Mouse (Mus musculus): ENCODE measurements at regions not wholly inside any gene's neighbourhood (a gene's known extent, or its start where the extent isn't known, plus 50 kb on each side); places are given as distances from the start of the nearest gene placed in this dataset.
A peak's percentile ranks its signal among the peaks of the same experiment; 100 is the strongest.

DNA sequence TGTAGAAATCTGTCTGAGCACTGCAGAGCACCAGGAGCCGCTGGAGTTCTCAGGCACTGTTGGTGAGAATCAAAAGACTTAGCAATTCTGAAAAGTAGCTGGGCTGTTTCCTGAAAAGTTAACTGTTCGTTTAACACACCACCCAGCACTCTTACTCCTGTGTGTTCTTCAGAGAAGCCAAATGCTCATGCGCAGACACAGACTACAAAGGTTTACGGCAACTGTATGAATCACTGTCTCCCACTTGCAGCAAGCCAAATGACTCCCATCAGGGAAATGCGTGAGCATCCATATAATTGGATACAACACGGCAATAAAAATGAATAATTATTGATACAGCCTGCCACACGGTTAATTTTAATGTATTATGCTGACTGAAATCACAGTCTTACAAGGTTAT lies 220.0 kb upstream of the N4bp1 start:
- Histone ChIP-seq H3K36me3 (ENCODE audit: control insufficient read depth, insufficient read depth, low read length) (no peaks in the 10 kb centered on the region), H3K9me3 (ENCODE audit: control insufficient read depth, low read length) (no peaks in the 10 kb centered on the region), H3K4me3 (ENCODE audit: low read depth, low read length) (no peak overlapping the region), H3K9ac (ENCODE audit: low read length) (no peak overlapping the region), H3K4me1 (replicated peaks; ENCODE audit: control insufficient read depth, insufficient read depth, low read length) (no peaks in the 10 kb centered on the region), H3K27ac (ENCODE audit: low read depth, low read length) (no peak overlapping the region), H3K4me2 (ENCODE audit: low read depth, low read length, severe bottlenecking) (no peak overlapping the region), H3K27me3 (ENCODE audit: control insufficient read depth, insufficient read depth, low read length) (no peaks in the 10 kb centered on the region)
- DNase-seq (ENCODE audit: low spot score) (no peak), ATAC-seq (replicated peaks; ENCODE audit: low FRiP score) (no peak)
- 67% methylated on average over 7 of the region's 7 CpGs for WGBS

DNA sequence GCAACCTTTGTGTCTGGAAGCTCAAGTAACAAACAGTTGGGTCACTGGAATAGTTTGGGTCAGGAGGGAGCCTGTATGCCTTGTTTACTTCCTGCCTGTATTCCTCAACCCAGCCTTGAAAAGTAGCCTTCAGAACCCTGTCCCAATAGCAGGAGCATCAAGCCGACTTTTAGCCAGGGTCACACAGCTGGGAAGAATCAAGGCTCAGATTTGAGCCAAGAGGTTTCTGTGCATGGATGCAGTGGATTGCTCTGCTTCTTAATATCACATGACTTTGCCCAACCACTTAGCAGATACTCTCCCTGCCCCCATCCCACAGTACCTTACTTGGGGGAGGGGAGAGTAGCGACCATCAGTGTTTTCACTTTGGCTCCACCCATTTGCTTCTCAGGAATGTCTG lies 210.2 kb upstream of the N4bp1 start:
- WGBS: 58% methylated on average over 2 of the region's 2 CpGs
- H3K9ac ChIP-seq (ENCODE audit: low read length): no peak overlapping the region
- no peak overlapping the region for H3K27ac ChIP-seq (ENCODE audit: low read depth, low read length)
- no peaks in the 10 kb centered on the region for H3K9me3 ChIP-seq (ENCODE audit: control insufficient read depth, low read length)
- H3K4me3 ChIP-seq (ENCODE audit: low read depth, low read length): no peak overlapping the region
- no peaks in the 10 kb centered on the region for H3K27me3 ChIP-seq (ENCODE audit: control insufficient read depth, insufficient read depth, low read length)
- no peaks in the 10 kb centered on the region for H3K4me1 ChIP-seq (replicated peaks; ENCODE audit: control insufficient read depth, insufficient read depth, low read length)
- no peak overlapping the region for H3K4me2 ChIP-seq (ENCODE audit: low read depth, low read length, severe bottlenecking)
- DNase-seq (ENCODE audit: low spot score) (no peak), ATAC-seq (replicated peaks; ENCODE audit: low FRiP score) (no peak)
- H3K36me3 ChIP-seq (ENCODE audit: control insufficient read depth, insufficient read depth, low read length): no peaks in the 10 kb centered on the region

DNA sequence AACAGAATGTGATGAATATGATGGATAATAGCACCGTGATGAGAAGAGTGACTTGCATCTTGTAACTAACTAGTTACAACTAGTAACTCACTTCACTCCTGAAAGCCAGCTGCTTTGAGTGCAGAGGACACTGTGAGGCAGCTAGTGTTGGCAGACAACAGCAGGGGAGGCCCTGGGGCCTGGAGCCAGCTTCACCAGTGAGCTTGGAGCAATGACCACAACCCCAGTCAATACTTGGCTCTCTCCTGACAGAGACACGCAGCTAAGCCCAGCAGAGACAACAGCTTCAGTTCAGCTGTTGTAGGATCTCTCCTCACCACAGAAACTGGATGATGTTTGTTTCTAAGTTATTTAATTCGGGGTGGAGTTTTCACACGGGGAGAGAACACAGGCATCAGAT lies 209.6 kb upstream of the N4bp1 start:
- DNase-seq (ENCODE audit: low spot score) (no peak), ATAC-seq (replicated peaks; ENCODE audit: low FRiP score) (no peak)
- WGBS: 90% methylated on average over 4 of the region's 4 CpGs
- H3K27me3 ChIP-seq (ENCODE audit: control insufficient read depth, insufficient read depth, low read length): no peaks in the 10 kb centered on the region
- no peak overlapping the region for H3K4me3 ChIP-seq (ENCODE audit: low read depth, low read length)
- H3K4me2 ChIP-seq (ENCODE audit: low read depth, low read length, severe bottlenecking): no peak overlapping the region
- no peaks in the 10 kb centered on the region for H3K36me3 ChIP-seq (ENCODE audit: control insufficient read depth, insufficient read depth, low read length)
- H3K27ac ChIP-seq (ENCODE audit: low read depth, low read length): no peak overlapping the region
- H3K9me3 ChIP-seq (ENCODE audit: control insufficient read depth, low read length): no peaks in the 10 kb centered on the region
- H3K9ac ChIP-seq (ENCODE audit: low read length): no peak overlapping the region
- H3K4me1 ChIP-seq (replicated peaks; ENCODE audit: control insufficient read depth, insufficient read depth, low read length): no peaks in the 10 kb centered on the region

DNA sequence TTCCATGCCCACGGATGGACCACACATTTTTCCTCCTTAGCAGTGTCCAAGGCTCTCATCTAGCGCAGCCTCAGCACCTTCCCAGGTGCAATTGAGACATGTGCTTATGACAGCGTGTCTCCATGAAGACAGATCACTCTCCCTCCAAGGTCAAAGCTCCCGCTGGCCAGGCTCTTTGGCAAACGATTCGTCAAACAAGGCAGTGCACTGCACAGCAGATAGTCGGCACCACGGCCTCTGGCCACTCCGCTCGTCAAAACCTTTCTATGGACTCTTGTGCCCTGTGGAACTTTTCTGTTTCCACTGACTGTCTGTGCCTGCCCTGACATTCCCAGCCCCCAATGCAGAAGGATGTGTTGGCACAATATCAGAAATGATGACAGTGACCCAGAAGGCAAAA lies 208.7 kb upstream of the N4bp1 start:
- DNase-seq (ENCODE audit: low spot score) (no peak), ATAC-seq (replicated peaks; ENCODE audit: low FRiP score) (no peak)
- Histone ChIP-seq H3K4me3 (ENCODE audit: low read depth, low read length) (no peak overlapping the region), H3K27me3 (ENCODE audit: control insufficient read depth, insufficient read depth, low read length) (no peaks in the 10 kb centered on the region), H3K4me1 (replicated peaks; ENCODE audit: control insufficient read depth, insufficient read depth, low read length) (no peaks in the 10 kb centered on the region), H3K4me2 (ENCODE audit: low read depth, low read length, severe bottlenecking) (no peak overlapping the region), H3K9me3 (ENCODE audit: control insufficient read depth, low read length) (no peaks in the 10 kb centered on the region), H3K36me3 (ENCODE audit: control insufficient read depth, insufficient read depth, low read length) (no peaks in the 10 kb centered on the region), H3K27ac (ENCODE audit: low read depth, low read length) (no peak overlapping the region), H3K9ac (ENCODE audit: low read length) (no peak overlapping the region)
- 79% methylated on average over 10 of the region's 10 CpGs for WGBS

DNA sequence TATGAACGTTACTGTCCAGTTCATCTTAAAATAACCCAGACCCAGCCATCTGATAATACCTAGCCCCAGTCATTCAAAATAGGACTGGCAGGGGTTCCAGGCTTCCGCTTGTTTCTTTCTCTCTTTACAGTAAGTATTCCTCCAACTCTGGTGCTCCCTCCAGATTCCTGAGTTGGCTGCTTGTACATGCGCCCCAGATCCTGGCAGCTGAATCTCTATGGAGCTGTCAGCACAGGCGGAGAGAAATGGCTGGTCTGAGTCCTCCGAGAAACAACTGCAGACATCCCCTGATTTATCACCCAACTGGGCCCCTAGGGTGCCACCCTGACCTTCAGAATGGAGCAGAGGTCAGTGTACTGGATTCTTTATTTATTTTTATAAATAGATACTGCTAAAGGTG lies 208.0 kb upstream of the N4bp1 start:
- Histone ChIP-seq H3K27ac (ENCODE audit: low read depth, low read length) (no peak overlapping the region), H3K4me1 (replicated peaks; ENCODE audit: control insufficient read depth, insufficient read depth, low read length) (no peaks in the 10 kb centered on the region), H3K27me3 (ENCODE audit: control insufficient read depth, insufficient read depth, low read length) (no peaks in the 10 kb centered on the region), H3K9me3 (ENCODE audit: control insufficient read depth, low read length) (no peaks in the 10 kb centered on the region), H3K4me2 (ENCODE audit: low read depth, low read length, severe bottlenecking) (no peak overlapping the region), H3K36me3 (ENCODE audit: control insufficient read depth, insufficient read depth, low read length) (no peaks in the 10 kb centered on the region), H3K9ac (ENCODE audit: low read length) (no peak overlapping the region), H3K4me3 (ENCODE audit: low read depth, low read length) (no peak overlapping the region)
- DNase-seq (ENCODE audit: low spot score) (no peak), ATAC-seq (replicated peaks; ENCODE audit: low FRiP score) (no peak)
- WGBS: 89% methylated on average over 5 of the region's 5 CpGs

DNA sequence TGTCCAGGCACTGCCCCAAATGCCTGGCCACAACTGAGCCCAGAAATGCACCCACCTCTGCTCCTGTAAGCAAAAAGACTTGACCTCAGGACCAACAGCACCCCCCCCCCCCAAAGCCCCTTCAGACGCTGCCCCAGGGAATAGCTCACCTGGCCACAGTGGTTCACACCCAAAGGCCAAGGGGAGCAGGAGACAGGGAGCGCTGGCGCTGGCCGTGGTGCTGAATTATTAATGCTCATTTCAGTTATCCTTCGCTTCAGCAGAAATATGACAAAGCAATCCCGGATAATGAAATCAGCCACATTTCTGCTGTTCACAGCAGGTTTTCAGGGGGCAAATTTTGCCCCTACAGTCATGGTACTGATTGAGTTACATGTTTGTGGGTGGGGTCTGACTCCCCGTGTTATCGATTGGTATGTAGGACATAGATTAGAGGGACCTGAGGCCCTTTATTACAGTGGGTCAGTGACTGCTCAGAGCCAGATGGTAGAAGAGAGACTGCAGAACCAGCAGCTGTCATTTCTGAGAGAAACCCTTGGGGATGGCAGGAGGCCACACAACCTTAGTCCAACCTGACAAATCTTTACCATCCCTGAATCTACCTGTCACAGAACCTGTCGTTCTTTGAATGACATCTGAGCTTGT lies 202.5 kb upstream of the N4bp1 start:
- no peak overlapping the region for H3K27ac ChIP-seq (ENCODE audit: low read depth, low read length)
- no peaks in the 10 kb centered on the region for H3K36me3 ChIP-seq (ENCODE audit: control insufficient read depth, insufficient read depth, low read length)
- DNase-seq (ENCODE audit: low spot score) (peak; percentile 81), ATAC-seq (replicated peaks; ENCODE audit: low FRiP score) (no peak)
- 53% methylated on average over 9 of the region's 9 CpGs for WGBS
- H3K27me3 ChIP-seq (ENCODE audit: control insufficient read depth, insufficient read depth, low read length): no peaks in the 10 kb centered on the region
- no peak overlapping the region for H3K9ac ChIP-seq (ENCODE audit: low read length)
- H3K4me3 ChIP-seq (ENCODE audit: low read depth, low read length): no peak overlapping the region
- H3K9me3 ChIP-seq (ENCODE audit: control insufficient read depth, low read length): no peaks in the 10 kb centered on the region
- H3K4me2 ChIP-seq (ENCODE audit: low read depth, low read length, severe bottlenecking): no peak overlapping the region
- no peaks in the 10 kb centered on the region for H3K4me1 ChIP-seq (replicated peaks; ENCODE audit: control insufficient read depth, insufficient read depth, low read length)

DNA sequence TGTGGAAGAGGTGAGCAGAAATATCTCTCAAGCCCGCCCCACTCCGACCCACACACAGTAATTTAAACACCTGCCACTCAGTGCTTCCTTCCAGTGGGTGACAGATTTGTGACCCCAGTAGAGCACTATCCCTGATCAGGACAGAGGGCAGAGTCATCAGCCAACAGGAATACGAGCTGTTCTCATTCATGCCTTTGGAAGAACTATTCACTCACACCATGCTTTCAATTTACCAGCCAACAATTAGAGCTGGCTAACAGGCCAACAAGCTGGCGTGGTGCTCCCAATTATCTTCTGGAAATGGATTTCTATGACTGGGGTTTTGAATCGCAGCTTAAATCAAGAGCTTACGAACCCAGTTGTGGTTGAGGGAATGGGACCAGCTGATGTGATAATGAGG lies 193.2 kb upstream of the N4bp1 start:
- Histone ChIP-seq H3K27me3 (ENCODE audit: control insufficient read depth, insufficient read depth, low read length) (no peaks in the 10 kb centered on the region), H3K27ac (ENCODE audit: low read depth, low read length) (no peak overlapping the region), H3K4me2 (ENCODE audit: low read depth, low read length, severe bottlenecking) (no peak overlapping the region), H3K36me3 (ENCODE audit: control insufficient read depth, insufficient read depth, low read length) (no peaks in the 10 kb centered on the region), H3K9me3 (ENCODE audit: control insufficient read depth, low read length) (no peaks in the 10 kb centered on the region), H3K9ac (ENCODE audit: low read length) (no peak overlapping the region), H3K4me3 (ENCODE audit: low read depth, low read length) (no peak overlapping the region), H3K4me1 (replicated peaks; ENCODE audit: control insufficient read depth, insufficient read depth, low read length) (no peaks in the 10 kb centered on the region; the same call in 1 of the 2 replicates)
- DNase-seq (ENCODE audit: low spot score) (no peak), ATAC-seq (replicated peaks; ENCODE audit: low FRiP score) (no peak)
- 48% methylated on average over 6 of the region's 6 CpGs for WGBS

DNA sequence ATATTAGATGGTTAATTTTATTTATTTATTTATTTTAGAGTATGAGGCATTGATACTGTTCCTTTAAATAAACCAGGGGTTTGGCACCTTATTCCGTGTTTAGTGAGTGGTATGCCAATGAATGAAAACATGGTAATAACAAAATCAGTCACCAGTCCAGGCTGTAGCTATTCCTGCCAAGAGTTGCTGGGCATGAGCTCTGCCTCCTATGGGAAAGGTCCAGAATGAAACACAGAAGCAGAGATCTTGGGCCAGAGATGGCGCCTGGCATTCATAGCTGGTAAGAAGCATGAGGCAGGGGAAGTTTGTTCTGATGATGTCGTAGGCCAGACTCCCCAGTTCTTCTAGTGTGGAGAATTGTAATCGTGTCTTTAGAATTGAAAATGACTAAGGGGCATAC lies 190.9 kb upstream of the N4bp1 start:
- H3K27me3 ChIP-seq (ENCODE audit: control insufficient read depth, insufficient read depth, low read length): no peaks in the 10 kb centered on the region
- 84% methylated on average over 4 of the region's 4 CpGs for WGBS
- H3K9ac ChIP-seq (ENCODE audit: low read length): no peak overlapping the region
- H3K9me3 ChIP-seq (ENCODE audit: control insufficient read depth, low read length): no peaks in the 10 kb centered on the region
- no peak overlapping the region for H3K27ac ChIP-seq (ENCODE audit: low read depth, low read length)
- H3K4me3 ChIP-seq (ENCODE audit: low read depth, low read length): no peak overlapping the region
- ATAC-seq (replicated peaks; ENCODE audit: low FRiP score) (no peak), DNase-seq (ENCODE audit: low spot score) (no peak)
- no peaks in the 10 kb centered on the region; the same call in 1 of the 2 replicates for H3K4me1 ChIP-seq (replicated peaks; ENCODE audit: control insufficient read depth, insufficient read depth, low read length)
- no peaks in the 10 kb centered on the region for H3K36me3 ChIP-seq (ENCODE audit: control insufficient read depth, insufficient read depth, low read length)
- no peak overlapping the region for H3K4me2 ChIP-seq (ENCODE audit: low read depth, low read length, severe bottlenecking)

DNA sequence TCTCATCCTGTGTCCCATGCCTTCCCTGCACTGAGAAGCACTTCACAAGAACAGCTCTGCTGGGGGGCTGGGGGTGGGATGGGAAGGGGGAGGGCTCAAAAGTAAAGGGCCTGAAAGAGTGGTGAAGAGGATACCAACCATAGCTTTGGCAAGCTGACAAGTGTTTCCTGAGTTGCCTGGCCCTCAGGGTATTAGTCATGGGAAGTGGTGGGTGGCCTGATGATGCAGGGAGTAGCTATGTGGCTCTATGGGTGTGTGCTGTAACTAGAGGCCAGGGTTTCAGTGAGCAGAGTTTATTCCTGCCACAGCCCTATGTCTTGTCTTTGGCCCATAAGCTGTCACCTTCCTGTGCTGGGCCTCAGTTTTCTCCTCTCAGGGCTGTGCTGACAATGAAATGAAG lies 186.2 kb upstream of the N4bp1 start:
- Histone ChIP-seq H3K4me1 (replicated peaks; ENCODE audit: control insufficient read depth, insufficient read depth, low read length) (no peaks in the 10 kb centered on the region), H3K4me2 (ENCODE audit: low read depth, low read length, severe bottlenecking) (no peak overlapping the region)
- no peak for ATAC-seq (replicated peaks; ENCODE audit: low FRiP score)

More for the DNA sequence above, 186.2 kb upstream of the N4bp1 start:
- Histone ChIP-seq H3K27me3 (ENCODE audit: control insufficient read depth, insufficient read depth, low read length) (no peaks in the 10 kb centered on the region), H3K36me3 (ENCODE audit: control insufficient read depth, insufficient read depth, low read length) (no peaks in the 10 kb centered on the region), H3K9ac (ENCODE audit: low read length) (no peak overlapping the region), H3K4me3 (ENCODE audit: low read depth, low read length) (no peak overlapping the region), H3K27ac (ENCODE audit: low read depth, low read length) (no peak overlapping the region), H3K9me3 (ENCODE audit: control insufficient read depth, low read length) (no peaks in the 10 kb centered on the region)
- no peak for DNase-seq (ENCODE audit: low spot score)
